Mouse (Mus musculus): Measurements from ENCODE around the gene Ttc6.

DNA sequence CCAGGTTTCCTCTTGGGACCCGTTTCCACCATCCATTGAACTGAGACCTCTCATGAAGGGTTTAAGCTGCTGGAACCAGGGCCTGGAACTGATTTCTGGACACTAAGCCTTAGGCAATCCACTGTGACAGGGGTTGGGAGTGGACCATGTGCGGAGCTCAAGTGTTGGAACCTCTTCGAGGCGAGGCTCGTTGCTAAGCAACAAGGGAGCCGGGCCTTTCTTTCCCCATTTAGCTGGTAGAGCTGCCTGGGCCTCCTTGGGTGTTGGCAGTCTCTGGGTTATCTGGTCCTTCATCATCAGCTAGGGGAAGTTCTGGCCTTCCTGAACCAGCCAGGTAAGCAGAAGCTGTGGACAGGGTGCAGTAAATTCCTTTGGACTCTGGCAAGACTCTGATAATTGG lies at the start of gene Ttc6:
- TF ChIP-seq ZNF384 (IDR thresholded peaks at IDR 0.05; ENCODE audit: low read depth, low read length) (no peak), ZC3H11A (IDR thresholded peaks at IDR 0.05; ENCODE audit: borderline replicate concordance, low read depth, low read length) (no peak), HCFC1 (IDR thresholded peaks at IDR 0.05; ENCODE audit: borderline replicate concordance, insufficient read depth, low read length) (no peak), CHD2 (IDR thresholded peaks at IDR 0.05; ENCODE audit: low read depth, low read length) (no peak), MAFK (IDR thresholded peaks at IDR 0.05; ENCODE audit: insufficient read depth, low read depth, low read length) (no peak)
